Mouse (Mus musculus) regulatory T cell (primary cell): Measurements from ENCODE around the gene Atxn1.

Experiments
- in situ Hi-C: fragments of 300-600 bp; cut with MboI, MseI; formaldehyde crosslinking; loops from one replicate; pipeline ENCODE4 v1.15.1; 2025; ENCODE audit warnings: high pct_unique_total_duplicates

Atxn1 gene

DNA sequence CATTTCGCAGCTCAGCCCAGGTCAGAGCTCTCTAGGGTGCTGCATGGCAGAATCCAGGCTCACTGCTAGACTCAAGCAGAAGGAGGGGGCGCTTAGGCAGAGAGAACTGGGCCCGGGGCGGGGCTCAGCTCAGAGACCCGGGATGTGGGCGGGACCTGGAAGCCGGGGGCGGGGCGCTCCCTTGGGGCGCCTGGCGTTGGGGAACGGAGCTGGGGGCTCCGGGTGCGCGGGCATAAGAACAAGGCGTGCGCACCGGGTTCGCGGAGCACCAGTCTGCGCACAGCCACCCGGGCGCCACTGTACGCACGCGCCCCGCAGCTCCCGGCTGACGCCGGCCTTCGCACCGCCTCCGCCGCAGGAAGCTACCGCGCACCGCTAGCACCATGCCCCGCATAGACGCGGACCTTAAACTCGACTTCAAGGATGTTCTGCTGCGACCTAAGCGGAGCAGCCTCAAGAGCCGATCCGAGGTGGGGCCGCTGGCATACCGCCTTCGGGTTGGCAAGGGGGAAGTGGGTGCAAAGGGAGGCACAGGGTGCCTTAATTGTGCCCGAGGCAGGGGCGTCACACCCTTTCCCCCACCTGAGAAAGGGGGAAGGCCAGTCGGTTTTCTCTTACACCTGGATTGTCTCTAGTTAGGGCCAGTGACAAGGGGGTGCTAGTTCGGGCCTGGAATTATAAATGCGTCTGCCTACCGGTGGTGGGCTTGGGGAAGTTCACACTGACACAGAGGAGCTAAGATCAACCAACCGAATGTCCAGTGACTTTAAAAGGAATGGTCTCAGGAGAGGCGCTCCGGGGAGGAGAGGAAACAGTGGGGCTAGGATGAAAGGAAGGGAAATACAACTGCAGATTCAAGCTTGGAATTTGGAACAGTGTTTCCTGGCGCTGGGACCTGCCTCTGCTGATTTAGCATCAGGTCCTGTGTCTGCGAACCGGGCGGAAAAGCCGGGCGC, 457.3 kb downstream of the Atxn1 start, which contains the start of gene Gmpr:
Gene Gmpr (plus strand): TSS at position 171 of the 956 bp plus-strand sequence.
- in situ Hi-C loops: no loop called here

DNA sequence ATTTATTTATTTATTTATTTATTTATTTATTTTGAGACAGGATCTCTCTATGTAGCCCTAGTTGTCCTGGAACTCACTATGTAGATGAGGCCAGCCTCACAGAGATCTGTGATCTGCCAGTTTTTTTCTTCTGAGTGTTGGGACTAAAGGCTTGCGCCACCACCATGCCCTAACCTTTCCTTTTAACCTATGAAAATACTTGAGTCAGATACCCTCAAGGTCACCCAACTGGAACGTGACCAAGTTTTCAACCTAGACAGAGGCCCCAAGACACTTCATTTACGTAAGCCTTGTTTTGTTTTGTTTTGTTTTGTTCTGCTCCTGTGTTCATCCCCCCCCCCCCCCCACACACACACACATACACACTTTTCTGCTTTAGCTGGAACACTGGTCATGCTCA, 459.3 kb downstream of the Atxn1 start:
- in situ Hi-C loops: no loop called here

DNA sequence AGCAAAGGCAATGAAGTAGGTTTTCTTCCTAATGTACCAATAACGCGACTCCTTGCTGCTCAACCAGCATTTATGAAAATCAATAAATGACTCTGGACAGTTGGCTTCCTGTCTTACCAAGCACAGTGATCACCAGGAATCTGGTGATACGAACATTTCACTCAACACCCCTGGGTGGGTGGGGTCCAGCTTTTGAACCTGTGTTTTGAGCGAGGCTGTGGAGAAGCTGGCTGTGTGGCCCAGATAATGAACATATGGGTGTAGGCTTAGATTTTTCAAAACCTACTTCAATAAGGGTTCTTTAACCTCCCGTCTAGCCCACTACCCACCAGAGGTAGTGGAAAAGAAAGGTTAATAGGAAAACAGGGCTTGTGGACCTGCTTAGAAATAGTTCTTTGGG, 462.0 kb downstream of the Atxn1 start:
- in situ Hi-C loops: no loop called here

DNA sequence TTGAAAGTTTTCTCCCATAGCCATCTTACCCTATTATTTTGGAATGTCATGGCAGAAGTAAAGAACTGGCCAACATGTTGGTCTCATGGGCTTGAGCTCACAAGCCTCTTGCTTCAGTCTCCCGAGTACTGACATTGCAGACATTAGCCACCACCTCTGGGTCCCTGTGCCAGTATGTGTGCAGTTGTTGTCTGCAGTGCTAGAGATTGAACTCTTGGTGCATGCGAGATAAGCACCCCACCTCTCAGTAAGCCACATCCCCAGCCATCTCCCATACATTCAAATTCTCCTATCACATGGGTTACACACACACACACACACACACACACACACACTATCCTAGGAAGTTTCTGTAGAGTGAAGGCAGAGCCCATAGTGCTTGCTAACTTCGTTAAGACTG, 464.9 kb downstream of the Atxn1 start:
- in situ Hi-C loops: no loop called here
